Mouse (Mus musculus): ENCODE data around the gene Lrrc8a.
A peak's percentile ranks its signal among the peaks of the same experiment; 100 is the strongest.

The Lrrc8a gene

GRCm38 (mm10) chr2:30237199-30237880 is at the start of gene Lrrc8a:
Lrrc8a (plus strand) TSS chr2:30237715.
- peak; percentile 98 for DNase-seq (ENCODE audit: low read depth)

DNA sequence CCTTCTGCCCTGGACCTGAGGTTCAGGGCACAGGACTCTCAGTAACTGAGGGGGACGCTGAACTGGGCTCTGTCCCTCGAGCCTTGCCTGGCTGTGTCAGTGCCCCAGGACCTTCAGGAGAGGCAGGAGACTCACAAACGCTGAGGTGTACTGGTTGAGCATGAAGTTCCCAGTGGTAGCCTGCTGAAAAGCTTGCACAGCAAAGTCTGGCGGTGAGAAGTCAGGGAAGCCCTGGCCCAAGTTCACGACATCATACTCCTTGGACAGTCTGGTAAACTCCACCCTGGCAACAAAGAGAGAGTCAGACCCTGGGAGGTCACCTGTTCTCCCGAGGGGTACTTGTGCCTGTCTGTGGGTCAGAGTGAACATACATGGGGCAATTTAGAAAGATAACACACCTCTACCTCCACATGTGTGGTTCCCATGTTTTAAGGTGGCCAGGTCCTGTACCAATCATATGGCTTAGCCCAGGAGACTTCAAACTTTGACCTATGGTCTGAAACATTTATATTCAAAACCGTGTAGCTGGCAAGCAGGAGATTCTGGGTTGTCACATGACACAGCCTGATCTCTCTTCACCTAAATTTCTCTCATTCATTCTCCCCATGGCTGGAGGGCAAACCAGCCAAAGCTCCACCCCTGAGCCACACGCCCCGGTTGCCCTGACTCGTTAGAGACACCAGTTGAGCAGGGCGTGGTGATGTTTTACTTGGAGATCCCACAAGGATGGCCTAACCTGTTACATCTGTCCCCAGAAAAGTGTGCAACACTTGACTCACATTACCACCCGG is 45.5 kb upstream of the Lrrc8a start:
- DNase-seq (ENCODE audit: low read depth) = no peak

- DNase-seq (ENCODE audit: low read depth) = no peak
These were observed 42.9 kb upstream of the Lrrc8a start for GRCm38 (mm10) chr2:30194656-30195055.

GRCm38 (mm10) chr2:30198021-30198420 is 39.5 kb upstream of the Lrrc8a start:
- no peak for DNase-seq (ENCODE audit: low read depth)

GRCm38 (mm10) chr2:30199984-30200383 is 37.5 kb upstream of the Lrrc8a start:
- no peak for DNase-seq (ENCODE audit: low read depth)

- no peak for DNase-seq (ENCODE audit: low read depth)
These were observed 37.1 kb upstream of the Lrrc8a start for GRCm38 (mm10) chr2:30200388-30200925.

GRCm38 (mm10) chr2:30203439-30203838 is 34.1 kb upstream of the Lrrc8a start:
- peak; percentile 61 for DNase-seq (ENCODE audit: low read depth)

GRCm38 (mm10) chr2:30205255-30205628 is 32.3 kb upstream of the Lrrc8a start:
- no peak for DNase-seq (ENCODE audit: low read depth)

GRCm38 (mm10) chr2:30205629-30206357 is 31.7 kb upstream of the Lrrc8a start, which contains the start of gene Kyat1:
Kyat1 (minus strand) TSS chr2:30205847.
- peak; percentile 98 for DNase-seq (ENCODE audit: low read depth)

DNA sequence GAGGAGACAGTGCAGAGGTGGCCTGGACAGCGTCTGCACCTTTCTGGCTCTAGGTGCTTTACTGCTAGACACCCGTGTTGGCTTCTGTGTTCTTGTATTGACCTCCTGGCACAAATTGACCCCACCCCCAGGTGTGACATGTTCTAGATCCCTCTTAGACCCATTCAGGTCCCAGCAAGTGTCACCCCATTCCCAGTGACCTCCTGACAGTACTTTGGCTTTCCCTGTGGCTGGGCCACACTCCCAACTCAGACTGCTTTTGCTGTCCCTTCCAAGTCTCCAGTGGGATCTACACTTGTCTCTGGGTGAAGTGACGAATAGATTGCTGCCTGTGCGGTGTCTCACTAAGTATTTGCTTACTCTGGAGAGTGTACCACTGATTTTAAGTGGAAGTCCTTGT is 30.1 kb upstream of the Lrrc8a start:
- no peak for DNase-seq (ENCODE audit: low read depth)

GRCm38 (mm10) chr2:30207886-30208285 is 29.6 kb upstream of the Lrrc8a start:
- DNase-seq (ENCODE audit: low read depth) = no peak

DNA sequence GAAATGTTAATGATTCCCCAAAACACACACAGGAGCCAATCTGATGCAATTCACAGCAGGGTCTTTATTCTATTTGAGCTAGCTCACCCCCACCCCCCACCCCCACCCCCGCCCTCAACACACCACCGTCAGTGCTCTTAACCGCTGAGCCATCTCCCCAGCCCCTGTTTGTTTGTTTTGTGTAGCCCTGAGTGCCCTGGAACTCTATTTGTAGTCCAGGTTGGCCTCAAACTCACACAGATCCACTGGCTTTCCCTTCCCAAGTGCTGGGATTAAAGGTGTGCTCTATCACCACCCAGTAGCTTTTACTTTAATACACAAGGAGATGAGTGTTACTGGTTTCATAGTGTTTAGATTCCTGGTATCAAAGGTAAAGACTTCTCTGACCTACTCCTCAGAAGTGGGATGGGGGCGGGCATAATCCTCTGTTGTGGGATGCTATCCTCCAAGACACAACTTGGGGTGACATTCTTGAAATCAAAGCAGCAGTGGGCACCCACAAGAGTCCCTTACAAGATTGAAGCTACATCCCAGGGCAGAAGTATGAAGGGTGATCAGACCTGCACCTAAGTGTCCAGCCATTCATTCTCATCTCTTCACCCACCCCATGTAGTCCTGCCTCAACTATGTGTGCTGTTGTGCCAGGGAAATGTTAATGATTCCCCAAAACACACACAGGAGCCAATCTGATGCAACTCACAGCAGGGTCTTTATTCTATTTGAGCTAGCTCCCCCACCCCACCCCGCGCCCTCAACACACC is 25.9 kb upstream of the Lrrc8a start:
- DNase-seq (ENCODE audit: low read depth) = no peak

DNA sequence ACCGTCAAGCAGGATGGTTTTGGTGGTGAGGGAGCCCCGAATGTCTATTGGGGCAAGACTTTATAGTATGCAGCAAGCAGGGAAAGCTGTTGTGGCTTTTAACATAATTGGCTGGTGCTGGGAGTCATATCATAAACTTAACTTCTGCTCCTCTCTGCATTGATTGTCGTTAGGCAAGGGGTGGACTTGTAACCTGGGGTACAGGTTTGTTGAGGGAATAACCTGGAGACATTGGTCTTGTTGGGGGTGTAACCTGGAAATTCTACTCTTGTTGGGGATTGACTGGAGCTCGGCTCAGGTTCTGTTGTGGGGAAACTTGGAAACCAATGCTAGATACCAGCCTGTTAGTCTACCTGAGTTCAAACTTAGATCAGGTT is 25.4 kb upstream of the Lrrc8a start:
- no peak for DNase-seq (ENCODE audit: low read depth)

DNA sequence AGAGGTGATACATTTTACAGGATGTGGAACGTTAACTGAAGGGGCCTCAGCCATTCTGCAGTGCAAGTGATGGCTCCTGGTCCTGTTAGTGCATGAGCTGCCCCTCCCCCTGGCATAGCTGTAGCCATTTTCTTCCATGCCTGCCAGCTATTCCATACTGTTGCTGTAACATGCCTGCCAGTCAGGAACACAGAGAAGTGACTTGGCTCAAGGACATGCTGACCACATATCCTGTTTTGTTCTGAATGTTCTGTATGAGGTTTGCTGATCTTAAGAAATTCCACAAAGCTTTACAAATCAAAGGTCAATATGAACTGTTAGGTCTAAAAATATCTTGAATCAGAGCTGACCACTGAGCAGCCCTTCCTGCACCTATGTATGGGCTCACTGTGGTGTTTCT is 24.6 kb upstream of the Lrrc8a start:
- DNase-seq (ENCODE audit: low read depth) = no peak

GRCm38 (mm10) chr2:30214745-30215144 is 22.8 kb upstream of the Lrrc8a start:
- DNase-seq (ENCODE audit: low read depth) = no peak

DNA sequence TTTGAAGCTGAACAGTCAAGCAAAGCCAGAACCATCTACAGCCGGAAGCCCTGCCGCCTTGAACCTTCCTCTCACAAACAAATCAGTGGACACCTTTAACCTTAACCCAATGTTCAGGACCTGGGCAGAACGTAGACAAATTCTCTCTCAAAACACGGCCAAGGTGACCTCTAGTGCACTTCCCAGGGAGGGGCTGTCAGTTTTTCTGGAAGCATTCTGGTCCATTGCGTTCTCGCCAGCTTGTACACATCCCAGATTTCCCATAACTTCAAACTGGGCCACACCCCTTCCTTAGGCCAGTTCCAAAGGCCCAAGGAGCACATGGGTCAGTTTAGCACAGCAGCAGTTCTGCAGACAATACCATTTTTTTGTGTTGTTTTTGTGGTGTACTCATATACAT is 22.0 kb upstream of the Lrrc8a start:
- no peak for DNase-seq (ENCODE audit: low read depth)

DNA sequence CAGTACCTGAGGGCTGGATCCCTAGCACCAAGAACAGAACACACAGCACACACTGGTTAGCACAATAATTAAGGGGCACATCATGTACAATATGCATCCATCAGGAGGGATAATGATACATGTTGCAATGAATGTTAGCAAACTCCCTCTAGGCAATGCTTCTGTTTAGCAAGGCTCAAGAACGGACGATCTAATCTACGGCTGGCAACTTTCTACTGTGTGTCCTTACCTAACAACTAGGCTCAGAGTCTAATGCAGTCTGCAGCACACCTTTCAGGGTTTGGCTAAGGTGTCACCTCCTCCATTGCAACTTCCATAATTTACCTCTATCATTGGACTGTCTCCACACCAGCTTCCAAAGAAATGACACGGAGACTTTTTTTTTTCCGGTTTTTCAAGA is 21.2 kb upstream of the Lrrc8a start:
- no peak for DNase-seq (ENCODE audit: low read depth)

DNA sequence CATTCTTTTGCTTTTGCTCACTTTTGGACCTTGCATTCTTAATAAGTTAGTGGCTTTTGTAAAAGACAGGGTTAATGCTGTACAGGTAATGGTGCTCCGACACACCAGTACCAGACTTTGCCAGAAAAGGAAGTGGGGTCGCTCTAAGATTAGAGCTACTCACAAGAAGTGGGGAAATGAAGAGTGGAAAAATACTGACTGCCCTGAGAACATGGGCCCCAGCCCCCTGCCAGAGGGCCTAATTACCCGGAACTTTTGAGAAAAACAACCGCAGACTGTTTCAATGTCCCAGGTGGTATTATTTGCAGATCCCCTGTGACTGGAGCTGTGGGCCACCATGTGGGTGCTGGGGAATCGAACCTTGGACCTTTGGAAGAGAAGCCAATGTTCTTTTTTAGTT is 1.9 kb upstream of the Lrrc8a start:
- DNase-seq (ENCODE audit: low read depth) = no peak

- DNase-seq (ENCODE audit: low read depth) = no peak
These were observed 903 bp upstream of the Lrrc8a start for GRCm38 (mm10) chr2:30236426-30237198.

DNA sequence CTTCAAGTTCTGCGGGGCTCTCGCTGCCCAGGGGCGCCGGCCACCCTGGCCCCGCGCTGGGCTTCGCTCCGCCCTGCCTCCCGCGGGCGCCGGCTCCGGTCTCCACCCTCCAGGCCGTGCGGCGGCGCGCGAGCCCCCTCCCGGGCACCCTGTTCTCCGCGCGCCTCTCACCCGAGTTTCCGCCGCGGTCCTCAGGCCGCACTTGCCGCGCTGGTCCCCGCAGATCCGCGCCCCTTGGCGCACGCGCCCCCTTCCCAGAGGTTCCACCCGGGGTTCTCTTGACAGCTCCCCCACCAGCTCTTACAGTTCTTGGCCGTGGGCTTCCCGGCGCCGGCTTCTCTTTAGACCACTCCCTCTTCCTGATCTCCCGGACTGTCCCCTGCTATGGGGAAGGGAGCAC is 366 bp downstream of the Lrrc8a start:
- DNase-seq (ENCODE audit: low read depth) = no peak

DNA sequence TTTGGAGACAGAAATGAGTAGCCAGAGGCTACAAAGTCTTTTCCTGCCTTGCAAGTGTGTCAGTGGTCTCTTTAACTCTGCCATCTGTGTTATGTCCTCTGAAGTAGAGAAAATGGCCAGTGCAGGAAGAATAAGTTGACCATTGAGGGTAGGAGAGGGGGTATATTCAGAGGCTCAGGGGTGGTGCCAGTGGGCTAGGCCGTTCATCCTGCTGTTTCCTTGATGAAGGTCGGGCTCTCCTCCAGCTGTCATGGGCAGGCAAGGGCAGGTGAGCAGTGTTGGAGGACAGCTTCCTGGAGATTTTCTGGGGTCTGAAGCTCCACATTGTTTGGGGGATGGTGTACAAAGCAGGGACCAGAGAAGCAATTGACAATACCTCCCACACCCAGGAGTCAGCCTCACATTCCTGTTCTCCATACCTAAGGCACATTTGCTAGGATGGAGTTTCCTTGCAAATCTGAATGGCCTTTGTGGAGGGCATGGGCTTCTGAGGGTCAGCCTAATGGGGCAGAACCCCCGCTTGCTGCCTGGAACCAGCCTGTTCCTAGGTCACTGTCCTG is 1.5 kb downstream of the Lrrc8a start:
- DNase-seq (ENCODE audit: low read depth) = no peak
